Mouse (Mus musculus) testis, adult 10 weeks (tissue): ENCODE measurements around the gene Pou3f4. TPM values are rescaled to one million over a fixed set of nuclear protein-coding genes. Genes with fewer than 3 reads are reported as not detected.

Source experiments
- polyA plus RNA-seq: library from polyadenylated mRNA; stranded (reverse); fragments of 350-450 nt; fragmentation: Illumina TruSeq; extraction: RNeasy Lipid Tissue Mini Kit (QIAGEN cat#74804); gene quantifications from one replicate; pipeline ENCODE4 v1.2.3, GENCODE M21; 2014; ENCODE audit warnings: low read depth, low replicate concordance

Gene Pou3f4
- not detected for polyA plus RNA-seq

GRCm38 (mm10) chrX:110814151-110814571 lies at the start of gene Pou3f4:
Gene Pou3f4, plus strand, starts transcription at chrX:110814280.

